Mouse (Mus musculus) liver, adult 2 months (tissue): ENCODE results near the gene Cdv3.

Source experiments
- CTCF ChIP-seq: fragments of 200-500 bp; IDR thresholded peaks from 2 replicates; pipeline ENCODE4 v1.5.1; 2011; ENCODE audit warnings: low read depth, low read length, control low read depth
- POLR2A ChIP-seq: fragments of 200-500 bp; IDR thresholded peaks from 2 replicates; pipeline ENCODE4 v1.6.1; 2011; ENCODE audit warnings: low read length, control low read depth; ENCODE audit not compliant: insufficient read depth; ENCODE audit errors: extremely low read depth

GRCm38 (mm10) chr9:103376346-103377320, 11.0 kb upstream of the Cdv3 start:
- TF ChIP-seq POLR2A (no peak), CTCF (no peak)
